Mouse (Mus musculus): ENCODE data around the gene Csf2rb2.
"Not testable (repeated sequence)": the region's sequence is repeated elsewhere in the genome, so short reads cannot be mapped to it uniquely, and the experiment has no call there.

DNA sequence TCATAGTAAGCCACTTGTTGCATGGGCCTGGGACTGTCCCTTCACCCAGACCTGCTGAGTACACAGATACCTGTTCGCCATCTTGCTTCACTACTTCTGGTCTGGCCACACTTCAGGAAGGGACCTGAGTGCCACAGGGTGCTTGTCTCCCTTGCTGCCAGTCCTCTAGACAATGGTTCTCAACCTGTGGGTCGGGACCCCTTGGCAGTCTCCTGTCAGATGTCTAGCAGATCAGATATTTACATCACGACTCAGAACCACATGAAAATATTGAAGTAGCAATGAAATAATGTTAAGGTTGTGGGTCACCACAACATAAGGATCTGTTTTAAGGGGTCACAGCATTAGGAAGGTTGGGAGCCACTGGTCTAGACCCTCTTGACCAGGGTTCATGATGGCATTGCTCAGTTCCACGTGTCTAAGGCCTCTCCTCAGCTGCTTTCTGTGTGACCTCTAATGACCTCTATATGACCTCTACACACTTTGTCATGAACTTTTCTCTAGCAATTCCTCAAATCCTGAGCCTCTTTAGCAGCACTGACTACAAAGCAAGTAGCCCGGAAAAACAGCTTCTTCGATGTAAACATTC is 22.3 kb upstream of the Csf2rb2 start:
- TF ChIP-seq FLI1 (IDR thresholded peaks at IDR 0.05; ENCODE audit: low read length); GATA1 (IDR thresholded peaks at IDR 0.05; ENCODE audit: borderline replicate concordance, low read length): not testable (repeated sequence)

Data from megakaryocyte, embryonic 14.5 days (primary cell).